Mouse (Mus musculus): Measurements from ENCODE around the gene Hif3a.

Hif3a gene

DNA sequence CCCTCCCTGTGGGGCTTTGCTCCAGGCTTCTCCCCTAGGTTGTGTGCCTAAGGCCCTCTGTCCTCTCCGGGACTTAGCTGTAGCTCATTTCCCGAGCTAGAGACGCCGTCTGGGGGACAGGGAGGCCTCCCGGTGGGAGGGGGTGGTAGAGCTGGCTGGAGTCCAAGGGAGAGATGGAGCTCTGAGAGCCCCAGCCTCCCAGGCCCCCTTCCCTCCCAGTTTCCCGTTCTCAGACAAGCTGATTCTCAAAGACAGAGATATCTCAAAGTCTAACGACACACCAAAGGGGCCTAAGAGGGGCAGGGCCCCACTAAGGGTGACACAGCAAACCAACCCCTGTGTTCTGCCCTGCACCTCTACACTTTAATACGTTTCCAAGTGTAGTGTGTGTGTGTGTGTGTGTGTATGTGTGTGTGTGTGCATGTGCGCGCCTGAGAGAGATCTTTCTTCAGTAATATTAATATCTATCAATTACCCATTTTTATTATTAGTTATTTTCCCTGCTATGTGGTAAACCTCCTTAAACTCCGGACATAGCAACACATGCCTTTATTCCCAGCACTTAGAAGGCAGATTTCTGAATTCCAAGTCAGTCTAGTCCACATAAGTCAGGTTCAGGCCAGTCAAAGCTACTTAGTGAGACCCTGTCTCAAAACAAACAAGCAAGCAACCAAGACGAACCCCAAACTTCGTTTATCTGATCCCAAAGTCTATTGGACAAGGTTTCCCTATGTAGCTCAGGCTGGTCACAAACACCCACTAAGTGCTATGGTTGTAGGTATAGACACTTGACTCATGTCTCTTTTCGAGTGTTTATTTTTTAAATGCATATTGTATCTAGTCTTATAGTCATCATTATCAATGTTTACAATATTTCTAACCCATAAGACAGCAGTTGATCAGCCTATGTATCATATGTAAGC is 5.4 kb downstream of the Hif3a start:
- DNase-seq (ENCODE audit: extremely low read depth, insufficient read length, low spot score), result no peak

DNA sequence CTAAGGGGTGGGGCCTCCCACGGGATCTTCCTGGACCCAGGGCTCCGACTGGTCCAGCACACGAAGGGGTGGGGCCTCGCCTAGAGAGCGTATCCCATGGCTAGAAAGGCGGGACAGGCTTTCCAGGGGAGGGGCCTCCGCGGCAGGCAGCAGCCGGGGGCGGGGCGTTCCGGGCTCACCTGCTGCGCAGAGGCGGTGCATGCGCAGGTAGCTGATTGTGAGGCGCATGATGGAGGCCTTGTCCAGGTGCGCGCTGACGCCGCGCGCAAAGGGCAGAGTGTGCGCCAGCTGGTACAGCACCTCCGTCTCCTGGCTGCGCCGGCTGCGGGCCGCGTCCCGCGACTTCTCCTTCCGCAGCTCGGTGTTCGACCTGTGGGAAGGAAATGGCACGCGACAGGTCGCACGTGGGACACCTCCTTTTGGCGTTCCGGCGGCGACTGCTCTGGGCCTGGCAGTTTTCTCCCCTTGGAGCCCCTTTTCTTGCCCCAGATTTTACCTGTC is 6.1 kb downstream of the Hif3a start:
- no peak for DNase-seq (ENCODE audit: extremely low read depth, insufficient read length, low spot score)

DNA sequence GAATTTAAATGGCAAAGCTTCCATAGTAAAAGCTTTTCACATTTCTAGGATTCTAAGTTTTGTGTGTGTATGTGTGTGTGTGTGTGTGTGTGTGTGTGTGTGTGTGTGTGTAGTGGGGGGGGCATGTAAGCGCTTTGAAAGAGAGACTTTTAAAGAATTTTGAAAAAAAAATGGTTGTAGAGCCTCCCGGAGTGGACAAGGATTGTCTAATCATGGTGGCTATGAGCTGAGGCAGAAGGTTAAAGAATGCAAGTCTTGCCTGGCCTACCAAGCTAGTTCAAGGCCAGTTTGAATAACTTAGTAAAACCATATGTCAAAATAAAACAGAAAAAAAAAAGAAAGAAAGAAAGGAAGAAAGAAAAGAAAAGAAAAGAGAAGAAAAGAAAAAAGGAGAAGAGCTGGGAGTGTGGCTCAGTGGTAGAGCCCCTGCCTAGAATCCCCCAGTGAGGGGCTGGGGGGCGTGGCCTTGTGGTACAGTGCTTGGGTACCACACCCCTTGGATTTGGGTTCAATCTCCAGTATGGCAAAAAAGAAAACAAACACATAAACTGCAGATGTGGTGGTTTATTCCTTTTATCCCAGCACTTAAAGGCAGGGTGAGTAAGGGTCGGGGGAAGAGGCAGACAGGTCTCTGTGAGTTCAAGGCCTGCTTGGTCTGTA is 6.8 kb downstream of the Hif3a start:
- DNase-seq (ENCODE audit: extremely low read depth, insufficient read length, low spot score), result no peak

DNA sequence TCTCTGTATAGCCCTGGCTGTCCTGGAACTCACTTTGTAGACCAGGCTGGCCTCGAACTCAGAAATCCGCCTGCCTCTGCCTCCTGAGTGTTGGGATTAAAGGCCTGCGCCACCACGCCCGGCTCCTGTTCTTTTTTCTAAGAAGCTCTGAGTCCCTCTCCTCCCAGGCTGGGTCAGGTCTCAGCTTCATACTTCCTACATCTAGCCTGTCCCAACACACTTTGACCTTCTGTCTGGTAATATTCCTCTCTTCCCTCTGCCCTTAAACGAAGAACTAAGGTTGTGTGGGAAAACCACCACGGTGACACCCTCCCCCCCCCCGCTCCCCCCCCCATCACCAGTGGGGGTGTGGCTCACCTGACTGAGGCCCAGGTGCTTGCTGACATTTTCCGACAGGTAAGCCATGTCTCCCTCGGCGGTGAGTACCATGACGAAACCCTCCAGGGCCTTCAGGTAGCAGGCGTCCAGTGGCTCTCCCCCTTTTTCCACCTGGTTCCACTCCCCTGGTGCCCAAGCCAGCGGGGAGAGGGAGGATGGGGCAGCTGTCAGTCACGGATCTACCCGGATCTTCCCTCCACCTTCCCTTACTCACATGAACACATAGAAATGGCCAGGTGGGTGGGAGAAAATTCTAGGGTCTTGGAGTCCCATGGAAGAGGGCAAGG is 7.8 kb downstream of the Hif3a start:
- no peak for DNase-seq (ENCODE audit: extremely low read depth, insufficient read length, low spot score)

DNA sequence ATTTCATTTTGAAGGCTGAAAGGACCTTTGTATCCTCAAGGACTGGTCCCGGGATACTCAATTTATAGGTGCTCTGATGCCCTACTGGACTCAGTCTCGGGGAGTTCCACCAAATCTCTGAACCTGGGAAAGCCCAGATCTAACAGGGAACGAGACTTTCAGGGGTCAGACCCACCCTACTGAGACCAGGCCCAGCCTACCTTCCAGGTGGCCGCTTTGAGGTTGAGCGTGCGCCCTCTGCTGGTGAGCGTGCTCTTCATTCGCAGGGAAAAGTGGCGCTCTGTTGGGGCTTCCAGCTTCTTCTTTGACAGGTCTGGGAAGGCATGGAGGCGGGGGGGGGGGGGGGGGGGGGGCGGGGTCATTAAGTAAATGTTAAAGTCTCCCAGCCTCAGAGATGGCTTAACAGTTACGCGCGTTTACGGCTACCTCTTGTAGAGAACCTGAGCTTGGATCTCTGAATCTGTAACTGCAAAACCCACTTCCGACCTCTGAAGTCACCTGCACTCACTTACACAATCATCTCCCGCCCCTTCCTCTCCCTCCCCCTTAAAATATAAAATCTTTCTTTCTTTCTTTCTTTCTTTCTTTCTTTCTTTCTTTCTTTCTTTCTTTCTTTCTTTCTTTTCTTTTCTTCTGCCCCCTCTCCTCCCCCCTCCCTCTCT is 11.2 kb downstream of the Hif3a start:
- DNase-seq (ENCODE audit: extremely low read depth, insufficient read length, low spot score), result peak; percentile 37

DNA sequence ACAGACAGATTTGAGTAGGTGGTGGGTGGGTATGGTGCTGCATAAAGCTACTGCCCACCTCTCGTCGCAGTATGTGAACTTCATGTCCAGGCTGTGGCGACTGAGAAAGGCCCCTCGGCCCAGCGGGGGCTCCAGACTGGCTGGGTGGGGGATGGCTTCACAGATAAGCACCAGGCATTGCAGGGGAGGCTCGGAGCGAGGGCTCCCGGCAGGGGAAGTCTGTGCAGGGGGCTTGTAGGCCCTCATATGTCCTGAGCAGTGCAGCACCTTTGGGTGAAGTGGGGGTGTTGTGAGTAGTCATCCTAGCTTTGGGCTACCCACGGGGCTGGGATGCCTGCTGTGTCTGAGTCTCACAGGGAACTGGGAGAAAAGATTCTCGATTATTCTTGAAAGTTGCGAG is 11.7 kb downstream of the Hif3a start:
- no peak for DNase-seq (ENCODE audit: extremely low read depth, insufficient read length, low spot score)

DNA sequence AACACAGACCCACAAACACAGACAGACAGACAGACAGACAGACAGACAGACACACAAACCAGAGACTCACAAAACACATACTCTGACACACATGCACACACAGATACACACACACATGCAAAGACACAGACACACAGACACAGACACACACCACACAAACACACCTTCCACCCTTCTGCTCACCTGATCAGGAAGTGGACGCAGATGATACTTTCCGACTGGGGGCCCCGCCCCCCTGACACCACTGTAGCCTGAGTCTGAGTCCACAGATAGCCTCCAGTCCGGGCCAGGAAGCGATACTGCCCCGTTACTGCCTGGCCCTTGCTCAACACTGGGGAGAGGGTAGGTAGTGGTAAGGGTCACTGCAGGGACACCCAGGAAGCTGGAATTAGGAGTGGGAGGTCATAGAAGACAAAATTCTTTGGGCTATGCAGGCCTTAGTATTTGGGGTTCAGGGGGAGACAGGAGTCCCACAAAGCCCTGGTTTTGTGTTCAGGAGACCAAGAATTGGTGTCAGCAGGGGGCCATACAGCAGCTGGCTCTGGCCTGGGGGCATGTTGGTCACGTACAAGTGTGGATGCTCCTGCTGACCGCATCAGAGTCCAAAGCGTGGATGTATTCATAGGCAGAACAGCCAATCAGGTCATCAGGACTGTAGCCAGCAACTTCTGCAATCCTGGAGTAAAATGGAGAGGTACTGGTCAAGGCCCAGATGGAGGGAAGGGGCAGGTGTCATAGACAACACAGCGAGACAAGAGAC is 13.6 kb downstream of the Hif3a start:
- DNase-seq (ENCODE audit: extremely low read depth, insufficient read length, low spot score), result no peak

DNA sequence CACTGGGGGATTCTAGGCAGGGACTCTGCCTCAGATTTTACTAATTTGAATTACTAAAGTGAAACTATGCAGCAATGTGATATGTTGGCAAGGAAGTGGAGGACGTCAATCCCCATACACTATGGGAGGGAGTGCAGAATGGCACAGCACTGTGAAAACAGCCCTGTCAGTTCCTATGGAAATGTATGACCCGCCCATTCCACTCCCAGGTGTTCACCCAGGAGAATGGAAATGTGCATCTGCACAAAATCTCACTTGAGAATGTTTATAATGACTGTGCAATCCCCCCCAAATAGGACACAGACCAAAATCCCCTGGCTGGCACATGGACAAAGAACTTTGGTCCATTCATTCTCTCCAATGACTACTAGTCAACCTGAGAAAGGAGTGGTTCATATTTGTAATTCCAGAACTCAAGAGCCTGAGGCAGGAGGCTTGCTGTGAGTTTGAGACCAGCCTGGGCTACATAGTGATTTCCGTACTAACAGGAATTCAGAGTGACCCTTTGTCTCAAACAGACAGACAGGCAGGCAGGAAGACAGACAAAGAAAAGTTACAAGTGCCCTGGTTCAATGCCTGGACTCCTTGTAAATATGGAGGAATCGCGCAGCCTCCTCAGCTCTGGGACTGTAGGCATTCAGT is 15.1 kb downstream of the Hif3a start:
- DNase-seq (ENCODE audit: extremely low read depth, insufficient read length, low spot score), result no peak

DNA sequence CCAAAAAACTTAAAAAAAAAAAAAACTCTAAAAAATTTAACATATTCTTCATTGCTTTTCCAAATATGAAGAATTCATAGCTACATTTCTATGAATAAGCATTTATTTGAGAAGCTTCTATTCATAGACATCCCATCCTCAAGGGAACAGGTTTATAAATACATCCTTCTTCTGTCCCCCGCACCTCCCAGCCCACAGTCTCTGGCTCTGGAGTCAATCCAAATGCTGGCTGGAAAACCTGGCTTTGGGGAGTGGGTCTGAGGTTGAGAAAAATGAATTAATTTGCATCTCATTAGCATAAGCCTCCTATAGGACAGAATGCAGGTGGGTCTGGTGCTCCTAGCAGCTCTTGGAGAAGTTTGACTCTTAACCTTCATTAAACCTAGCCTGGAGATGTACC is 16.5 kb downstream of the Hif3a start:
- no peak for DNase-seq (ENCODE audit: extremely low read depth, insufficient read length, low spot score)

DNA sequence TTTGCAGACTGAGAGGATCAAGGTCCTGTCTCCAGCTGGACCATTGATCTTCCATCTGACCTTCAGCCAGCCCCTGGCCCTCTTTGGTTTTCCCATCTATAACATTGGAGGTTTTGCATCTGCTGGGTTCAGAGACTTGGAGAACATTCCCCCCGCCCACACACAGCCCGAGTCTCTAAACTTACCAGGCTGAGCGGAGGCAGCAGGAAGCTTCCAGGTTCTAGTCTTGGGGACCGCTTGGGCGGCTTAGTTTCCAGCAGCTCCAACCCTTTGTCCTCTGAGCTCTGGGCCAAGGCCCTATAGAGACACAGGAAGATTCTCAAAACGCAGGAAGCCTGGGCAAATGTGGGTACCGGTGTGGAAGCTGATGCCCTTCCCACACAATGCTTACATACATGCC is 22.9 kb downstream of the Hif3a start:
- no peak for DNase-seq (ENCODE audit: extremely low read depth, insufficient read length, low spot score)

DNA sequence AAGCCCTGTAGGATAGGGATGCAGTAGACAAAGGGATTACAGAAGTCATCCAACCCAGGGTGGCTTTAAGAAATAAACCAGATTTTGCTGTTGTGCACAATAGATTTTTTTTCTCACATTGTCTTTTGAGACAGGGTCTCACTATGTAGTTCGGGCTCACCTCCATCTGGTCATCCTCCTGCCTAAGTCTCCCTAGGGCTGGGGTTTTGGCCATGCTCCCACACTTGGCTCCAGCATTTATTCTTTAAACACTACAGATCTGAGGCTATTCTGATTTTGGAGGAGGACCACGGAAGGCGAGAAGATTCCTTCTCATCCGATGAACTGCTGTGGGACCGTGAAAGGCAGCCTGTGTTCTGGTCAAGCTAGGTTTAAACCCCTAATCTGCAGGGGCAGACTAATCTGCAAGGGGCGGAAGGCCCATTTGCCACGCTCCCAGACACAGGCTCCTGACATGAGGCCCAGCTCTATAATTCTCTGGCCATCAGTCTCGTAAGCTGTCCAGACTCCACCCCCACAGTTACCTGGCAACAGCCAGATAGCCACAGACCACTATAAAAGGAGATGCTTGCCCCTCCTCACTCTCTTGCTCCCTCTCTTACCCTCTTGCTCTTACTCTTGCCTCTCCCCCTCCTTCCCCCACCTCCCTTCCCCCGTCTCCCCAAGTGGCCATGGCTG is 24.1 kb downstream of the Hif3a start:
- no peak for DNase-seq (ENCODE audit: extremely low read depth, insufficient read length, low spot score)

DNA sequence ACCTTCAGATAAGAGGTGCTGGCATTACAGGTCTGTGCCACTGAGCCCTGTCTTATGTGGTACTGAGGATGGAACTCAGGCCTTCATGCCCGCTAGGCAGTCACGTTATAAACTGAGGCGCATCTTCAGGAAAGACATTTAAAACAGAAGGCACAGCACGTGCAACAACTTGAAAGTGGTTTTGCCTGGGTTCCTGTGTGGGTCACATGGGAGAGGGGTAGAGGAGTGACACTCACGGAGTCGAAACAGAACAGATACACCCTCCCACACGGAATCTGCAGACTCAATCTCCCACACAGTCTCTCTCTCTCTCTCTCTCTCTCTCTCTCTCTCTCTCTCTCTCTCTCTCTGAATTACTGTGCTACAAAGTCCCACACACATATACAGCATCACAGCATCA is 32.0 kb downstream of the Hif3a start:
- no peak for DNase-seq (ENCODE audit: extremely low read depth, insufficient read length, low spot score)

DNA sequence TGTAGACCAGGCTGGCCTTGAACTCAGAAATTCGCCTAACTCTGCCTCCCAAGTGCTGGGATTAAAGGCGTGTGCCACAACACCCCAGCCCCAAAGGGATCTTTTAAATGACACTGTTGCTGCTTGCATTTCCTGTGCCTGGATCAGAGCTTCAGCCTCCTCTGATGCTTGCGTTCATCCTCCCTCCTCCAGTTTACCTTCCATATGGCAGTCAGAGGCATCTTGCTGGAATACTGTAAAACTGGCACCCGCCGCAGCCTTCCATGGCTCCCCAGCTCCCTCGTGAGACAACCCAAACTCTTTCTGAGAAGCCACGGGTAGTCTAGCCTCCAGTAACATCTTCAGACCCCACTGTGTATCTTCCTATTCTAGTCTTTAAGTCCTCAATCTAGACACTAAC is 33.3 kb downstream of the Hif3a start:
- no peak for DNase-seq (ENCODE audit: extremely low read depth, insufficient read length, low spot score)

DNA sequence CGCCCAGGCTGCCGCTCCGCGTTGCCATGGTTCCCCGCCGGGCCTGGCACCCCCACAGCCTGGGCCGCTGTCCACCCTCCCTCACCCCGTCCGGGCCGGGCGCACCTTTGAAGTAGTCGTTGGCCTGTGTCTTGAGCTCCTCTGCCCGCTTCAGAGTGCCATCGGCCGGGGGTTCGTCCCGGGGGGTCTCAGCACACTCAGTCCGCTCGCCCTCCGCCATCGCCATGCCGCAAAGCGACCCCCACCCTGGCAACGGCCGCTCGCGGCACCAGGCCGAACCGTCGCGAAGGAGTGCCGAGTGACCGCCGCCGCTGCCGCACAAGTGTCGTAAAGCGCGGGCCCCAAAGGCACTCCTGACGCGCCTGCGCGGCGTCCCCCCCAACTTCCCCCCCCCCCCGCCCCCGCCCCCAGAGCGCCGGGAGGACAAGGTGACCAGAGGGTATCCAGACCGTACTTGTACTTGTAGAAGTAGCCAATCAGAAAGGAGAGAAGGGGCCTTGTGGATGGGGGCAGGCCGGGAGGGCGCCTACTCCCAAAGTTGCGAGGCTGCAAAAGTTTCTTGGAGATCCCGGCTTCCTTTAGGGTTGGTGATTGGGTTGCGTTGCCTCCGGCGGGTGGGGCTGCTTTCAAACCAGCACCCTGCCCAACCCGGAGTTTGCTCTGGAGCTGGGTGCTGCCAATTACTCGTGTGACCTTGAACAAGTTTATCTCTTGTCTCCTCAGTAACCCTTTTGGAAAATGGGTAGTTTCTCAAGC is 34.5 kb downstream of the Hif3a start, which contains the start of gene Ppp5c:
Ppp5c (minus strand) TSS at position 337 of the 756 bp plus-strand sequence.
- DNase-seq (ENCODE audit: extremely low read depth, insufficient read length, low spot score), result peak; percentile 92

DNA sequence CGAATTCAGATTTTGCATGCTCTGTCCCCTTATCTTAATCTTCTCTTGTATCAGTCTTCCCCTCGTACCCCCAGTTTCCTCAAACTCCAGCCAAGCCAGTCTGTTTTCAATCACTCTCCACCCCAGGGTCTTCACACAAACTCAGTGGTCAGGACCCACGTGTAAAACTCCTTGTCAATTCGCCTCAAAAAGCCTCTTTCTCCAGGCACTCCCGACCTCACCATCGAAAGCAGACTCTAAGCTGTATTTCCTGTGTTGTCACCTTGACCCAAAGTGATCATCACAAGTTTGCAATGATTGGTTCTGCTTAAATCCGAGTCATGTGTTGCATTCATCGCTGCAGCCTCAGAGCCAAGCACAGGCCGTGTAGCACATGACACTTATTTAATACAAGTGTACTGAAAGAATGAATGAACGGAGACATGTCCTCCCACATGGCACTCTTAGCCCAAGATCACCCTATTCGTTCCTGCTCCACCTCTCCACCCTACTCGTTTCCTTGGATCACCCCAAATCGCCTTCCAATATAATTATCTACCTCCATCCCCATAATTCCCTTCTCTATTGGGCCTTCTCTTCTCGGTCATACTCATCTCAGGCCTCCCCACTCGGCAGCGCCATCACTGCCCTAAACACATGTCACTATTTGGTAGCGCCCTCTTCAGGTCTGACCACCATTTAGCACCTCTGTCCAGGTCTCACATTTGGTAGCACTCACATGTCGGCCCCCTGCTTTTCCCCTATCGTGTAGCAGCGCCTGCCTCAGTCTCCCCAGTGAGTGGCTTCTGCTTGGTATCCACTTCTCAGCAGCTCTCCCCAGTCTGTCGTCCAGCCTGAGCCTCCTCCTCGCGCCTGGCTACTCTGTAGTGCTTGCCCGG is 35.3 kb downstream of the Hif3a start:
- no peak for DNase-seq (ENCODE audit: extremely low read depth, insufficient read length, low spot score)

DNA sequence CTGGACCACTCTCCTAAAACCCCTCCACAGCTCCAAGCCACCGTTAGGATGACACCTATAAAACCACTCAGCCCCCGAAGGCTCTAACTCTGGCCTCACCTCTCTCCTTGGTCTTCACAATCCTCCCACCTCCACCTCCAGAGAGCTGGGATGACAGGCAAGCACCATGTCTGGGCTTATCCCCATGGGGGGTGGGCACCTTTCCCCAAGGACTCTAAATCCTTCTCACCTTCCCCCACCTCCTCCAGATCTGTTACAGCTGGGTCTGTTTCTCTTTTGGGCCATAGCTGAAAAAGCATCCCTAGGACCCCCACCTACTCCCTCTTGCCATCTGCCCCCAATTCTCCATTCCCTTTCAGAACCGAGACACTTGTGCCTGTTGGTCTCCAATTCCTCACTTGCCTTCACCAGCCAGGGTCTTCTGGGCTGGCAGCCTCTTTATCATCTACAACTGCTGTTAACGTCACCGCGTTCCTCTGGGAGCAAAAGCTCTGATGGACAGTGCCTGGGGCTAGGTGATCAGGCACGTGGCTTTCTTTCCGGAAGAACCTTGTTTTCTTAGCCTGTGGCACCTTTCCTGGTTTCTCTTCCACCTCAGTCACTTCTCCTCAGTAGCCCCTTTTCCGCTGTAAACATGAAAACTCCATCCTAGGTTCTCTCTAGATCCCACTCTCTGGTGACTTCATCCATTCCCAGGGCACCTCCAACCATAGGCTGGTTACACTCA is 36.2 kb downstream of the Hif3a start:
- DNase-seq (ENCODE audit: extremely low read depth, insufficient read length, low spot score), result no peak

DNA sequence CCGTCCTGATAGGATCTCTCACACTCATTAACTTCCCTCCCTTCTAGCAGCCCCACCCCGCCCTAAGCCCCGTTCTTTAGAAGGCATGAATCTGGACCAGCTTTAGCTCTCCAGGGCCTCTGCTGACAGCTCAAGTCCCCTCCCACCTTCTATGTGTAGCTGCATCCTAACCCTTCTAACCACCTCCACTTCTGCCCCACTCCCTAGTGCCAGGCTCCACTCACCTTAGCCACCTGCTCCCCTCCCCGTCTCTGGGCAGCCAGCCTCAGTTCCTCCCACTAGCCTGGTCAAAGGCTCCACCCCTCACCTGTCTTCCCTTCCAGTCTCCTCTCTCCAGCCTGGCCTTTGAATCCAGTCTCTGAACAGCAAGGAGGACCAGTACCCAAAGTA is 36.7 kb downstream of the Hif3a start:
- no peak for DNase-seq (ENCODE audit: extremely low read depth, insufficient read length, low spot score)
